Mouse (Mus musculus): ENCODE data around the gene Grap. TPM values are rescaled to one million over a fixed set of nuclear protein-coding genes. Genes with fewer than 3 reads are reported as not detected.
"Not testable (repeated sequence)": the region's sequence is repeated elsewhere in the genome, so short reads cannot be mapped to it uniquely, and the experiment has no call there.

The Grap gene
- total RNA-seq (2021), result 1 to 10 TPM; 7.0 to 8.0 TPM
- long read RNA-seq, experiment 1, transcript Grap-201 (5 exons, 1,662 nt), result major isoform, 16 of 19 reads
- long read RNA-seq, experiment 1, partial matches to known transcripts, result 1 of 19 reads
- long read RNA-seq, experiment 1, other reads (novel, unspliced or antisense), result 2 of 19 reads
- long read RNA-seq, experiment 2, transcript Grap-201 (5 exons, 1,662 nt), result major isoform, 19 of 22 reads
- long read RNA-seq, experiment 2, partial matches to known transcripts, result 0 of 22 reads
- long read RNA-seq, experiment 2, other reads (novel, unspliced or antisense), result 3 of 22 reads

GRCm38 (mm10) chr11:61652686-61653447 lies at the start of gene Grap:
Gene Grap (plus strand): TSS chr11:61653265.
- no peak for DNase-seq

GRCm38 (mm10) chr11:61608072-61608471 lies 45.0 kb upstream of the Grap start:
- DNase-seq, result no peak

- DNase-seq, result no peak
Observed at GRCm38 (mm10) chr11:61611197-61611596, 41.9 kb upstream of the Grap start.

- DNase-seq, result no peak
Observed at GRCm38 (mm10) chr11:61612116-61612635, 40.9 kb upstream of the Grap start.

- DNase-seq, result no peak
Observed at GRCm38 (mm10) chr11:61614401-61614800, 38.7 kb upstream of the Grap start.

- DNase-seq, result peak; percentile 35
Observed at GRCm38 (mm10) chr11:61615686-61616522, 37.2 kb upstream of the Grap start.

GRCm38 (mm10) chr11:61616523-61617292 lies 36.4 kb upstream of the Grap start:
- DNase-seq, result no peak

- DNase-seq, result no peak
Observed at GRCm38 (mm10) chr11:61617293-61617975, 35.6 kb upstream of the Grap start.

- no peak for DNase-seq
Observed at GRCm38 (mm10) chr11:61618131-61618530, 34.9 kb upstream of the Grap start.

GRCm38 (mm10) chr11:61618571-61618970 lies 34.5 kb upstream of the Grap start:
- no peak for DNase-seq

GRCm38 (mm10) chr11:61619356-61619755 lies 33.7 kb upstream of the Grap start:
- DNase-seq, result no peak

GRCm38 (mm10) chr11:61619791-61620241 lies 33.2 kb upstream of the Grap start:
- peak; percentile 78 for DNase-seq

GRCm38 (mm10) chr11:61620254-61620670 lies 32.8 kb upstream of the Grap start:
- DNase-seq, result peak; percentile 87

GRCm38 (mm10) chr11:61620762-61621161 lies 32.3 kb upstream of the Grap start:
- DNase-seq, result no peak

- DNase-seq, result no peak
Observed at GRCm38 (mm10) chr11:61625136-61625535, 27.9 kb upstream of the Grap start.

- no peak for DNase-seq
Observed at GRCm38 (mm10) chr11:61626509-61626908, 26.6 kb upstream of the Grap start.

GRCm38 (mm10) chr11:61629621-61630020 lies 23.4 kb upstream of the Grap start:
- DNase-seq, result no peak

GRCm38 (mm10) chr11:61636309-61636708 lies 16.8 kb upstream of the Grap start:
- not testable (repeated sequence) for DNase-seq

- no peak for DNase-seq
Observed at GRCm38 (mm10) chr11:61637413-61637812, 15.7 kb upstream of the Grap start.

GRCm38 (mm10) chr11:61637856-61638255 lies 15.2 kb upstream of the Grap start:
- no peak for DNase-seq
